Mouse (Mus musculus) forebrain, embryonic 16.5 days (tissue): ENCODE measurements around the gene Olfr850. TPM values are rescaled to one million over a fixed set of nuclear protein-coding genes. Genes with fewer than 3 reads are reported as not detected.

Source experiments
- ATAC-seq: fragments of 200-750 bp; cut with Nextera tagmentation; 2 replicates; pipeline ENCODE4 v1.8.0; 2017; ENCODE audit warnings: mild to moderate bottlenecking, moderate library complexity
- H3K27ac ChIP-seq: fragments of 300-500 bp; sonication (generic); 2 replicates; pipeline ENCODE4 v1.5.1; 2014; ENCODE audit warnings: low read length, control low read depth
- H3K27me3 ChIP-seq: fragments of 300-500 bp; sonication (generic); replicated peaks from 2 replicates; pipeline ENCODE4 v1.6.1; 2014; ENCODE audit warnings: low read length; ENCODE audit not compliant: control insufficient read depth, insufficient read depth
- H3K36me3 ChIP-seq: fragments of 300-500 bp; sonication (generic); 2 replicates; pipeline ENCODE4 v1.6.1; 2014; ENCODE audit not compliant: control insufficient read depth, insufficient read depth
- H3K4me1 ChIP-seq: fragments of 300-500 bp; sonication (generic); replicated peaks from 2 replicates; pipeline ENCODE4 v1.6.1; 2014; ENCODE audit warnings: low read length; ENCODE audit not compliant: control insufficient read depth, insufficient read depth
- H3K4me2 ChIP-seq: fragments of 300-500 bp; sonication (generic); 2 replicates; pipeline ENCODE4 v1.6.1; 2014; ENCODE audit warnings: mild to moderate bottlenecking, low read length, control low read depth
- H3K4me3 ChIP-seq: fragments of 300-500 bp; sonication (generic); replicated peaks from 2 replicates; pipeline ENCODE4 v1.5.1; 2014; ENCODE audit warnings: mild to moderate bottlenecking, low read length, control low read depth
- H3K9ac ChIP-seq: fragments of 300-500 bp; sonication (generic); replicated peaks from 2 replicates; pipeline ENCODE4 v1.6.1; 2014; ENCODE audit warnings: low read depth, low read length, control low read depth
- H3K9me3 ChIP-seq: fragments of 300-500 bp; sonication (generic); 2 replicates; pipeline ENCODE4 v1.6.1; 2016; ENCODE audit warnings: low read length; ENCODE audit not compliant: control insufficient read depth
- WGBS: fragments of 180-500 bp; shearing (Covaris S2); extraction: QIAGEN DNeasy Blood & Tissue Kit; methylation state at CpG from one replicate; pipeline ENCODE4 v1.1.7; 2014; 5-methylcytosine and 5-hydroxymethylcytosine counted together
- polyA plus RNA-seq: library from polyadenylated mRNA; unstranded; fragments of >200 nt; fragmentation: Nextera tagmentation; extraction: Ambion mirVana; gene quantifications from 2 replicates; pipeline ENCODE4 v1.2.1, GENCODE M21; 2015

The Olfr850 gene
- polyA plus RNA-seq, result not detected in 2 replicates

- H3K27me3 ChIP-seq, result no peaks in the 10 kb centered on the region
- H3K4me1 ChIP-seq, result no peaks in the 10 kb centered on the region
- no peak within 1 kb of the TSS for H3K9ac ChIP-seq
- H3K36me3 ChIP-seq, result no peaks in the 10 kb centered on the region
- H3K27ac ChIP-seq, result no peak within 1 kb of the TSS
- no peaks in the 10 kb centered on the region for H3K9me3 ChIP-seq
- ATAC-seq, result no peak
- H3K4me2 ChIP-seq, result no peak within 1 kb of the TSS
- H3K4me3 ChIP-seq, result no peak within 1 kb of the TSS
These were observed at the start of gene Olfr850 for GRCm38 (mm10) chr9:19478148-19478547. Gene Olfr850, minus strand, starts transcription at chr9:19478248.

- Histone ChIP-seq H3K4me2 (no peak within 1 kb of the TSS), H3K36me3 (no peaks in the 10 kb centered on the region), H3K4me1 (no peaks in the 10 kb centered on the region), H3K9me3 (peaks cover 7% of the 10 kb centered on the region; the same call in 1 of the 2 replicates), H3K4me3 (no peak within 1 kb of the TSS), H3K27me3 (no peaks in the 10 kb centered on the region), H3K9ac (no peak within 1 kb of the TSS), H3K27ac (no peak within 1 kb of the TSS)
- ATAC-seq, result no peak
These were observed 14.9 kb upstream of the Olfr850 start, which contains the start of gene Olfr851 for GRCm38 (mm10) chr9:19492995-19493394. Gene Olfr851, plus strand, starts transcription at chr9:19493295.

GRCm38 (mm10) chr9:19439966-19440365 lies 38.1 kb downstream of the Olfr850 start, which contains the start of gene Olfr849:
Gene Olfr849, plus strand, starts transcription at chr9:19440266.
- Histone ChIP-seq H3K4me3 (no peak within 1 kb of the TSS), H3K36me3 (no peaks in the 10 kb centered on the region), H3K27me3 (no peaks in the 10 kb centered on the region), H3K9ac (no peak within 1 kb of the TSS), H3K4me1 (no peaks in the 10 kb centered on the region), H3K9me3 (peaks cover 10% of the 10 kb centered on the region; the same call in 1 of the 2 replicates), H3K27ac (no peak within 1 kb of the TSS), H3K4me2 (no peak within 1 kb of the TSS)
- ATAC-seq, result no peak
- WGBS, result 85% methylated on average over 2 of the region's 2 CpGs

Other genes with a start within 250 kb of the Olfr850 start
- gene Olfr843, start 226.3 kb downstream of the Olfr850 start, polyA plus RNA-seq, result not detected in 2 replicates
- gene Olfr844, start 161.9 kb downstream of the Olfr850 start, polyA plus RNA-seq, result not detected in 2 replicates
- not detected in 2 replicates for gene Olfr845, start 141.8 kb downstream of the Olfr850 start, polyA plus RNA-seq
- not detected in 2 replicates for gene Olfr846, start 114.2 kb downstream of the Olfr850 start, polyA plus RNA-seq
- not detected in 2 replicates for gene Olfr847, start 99.6 kb downstream of the Olfr850 start, polyA plus RNA-seq
- not detected in 2 replicates for gene Olfr849, start 38.0 kb downstream of the Olfr850 start, polyA plus RNA-seq
- not detected in 2 replicates for gene Olfr851, start 15.0 kb upstream of the Olfr850 start, polyA plus RNA-seq
- gene Olfr853, start 62.8 kb upstream of the Olfr850 start, polyA plus RNA-seq, result not detected in 2 replicates
- not detected in 2 replicates for gene Olfr854, start 89.1 kb upstream of the Olfr850 start, polyA plus RNA-seq
- not detected in 2 replicates for gene Olfr855, start 104.4 kb upstream of the Olfr850 start, polyA plus RNA-seq
- 51.7 and 56.0 TPM in 2 replicates for gene Zfp317, start 143.9 kb upstream of the Olfr850 start, polyA plus RNA-seq
- not detected in 2 replicates for gene Olfr857, start 231.2 kb upstream of the Olfr850 start, polyA plus RNA-seq